Mouse (Mus musculus) heart, postnatal 0 days (tissue): ENCODE results near the gene Fbxo42. TPM values are rescaled to one million over a fixed set of nuclear protein-coding genes. Genes with fewer than 3 reads are reported as not detected.
A peak's percentile ranks its signal among the peaks of the same experiment; 100 is the strongest.

ENCODE experiments used
- ATAC-seq: fragments of 200-750 bp; cut with Nextera tagmentation; 2 replicates; pipeline ENCODE4 v1.8.0; 2017; ENCODE audit warnings: low read depth, moderate number of reproducible peaks, moderate library complexity; ENCODE audit not compliant: insufficient read depth
- DNase-seq: peaks from one replicate; pipeline ENCODE4 v3.0.0-alpha.2; 2016; ENCODE audit warnings: low spot score
- H3K27ac ChIP-seq: fragments of 300-500 bp; sonication (generic); 2 replicates; pipeline ENCODE4 v1.5.1; 2014; ENCODE audit warnings: low read depth, mild to moderate bottlenecking
- H3K27me3 ChIP-seq: fragments of 300-500 bp; sonication (generic); 2 replicates; pipeline ENCODE4 v1.6.1; 2014; ENCODE audit warnings: low read length, mixed read lengths; ENCODE audit not compliant: control insufficient read depth, insufficient read depth
- H3K36me3 ChIP-seq: fragments of 300-500 bp; sonication (generic); replicated peaks from 2 replicates; pipeline ENCODE4 v1.6.1; 2014; ENCODE audit warnings: low read length, mixed read lengths; ENCODE audit not compliant: control insufficient read depth, insufficient read depth
- H3K4me1 ChIP-seq: fragments of 300-500 bp; sonication (generic); 2 replicates; pipeline ENCODE4 v1.6.1; 2014; ENCODE audit warnings: antibody characterized with exemption; ENCODE audit not compliant: control insufficient read depth, insufficient read depth
- H3K4me2 ChIP-seq: fragments of 300-500 bp; sonication (generic); 2 replicates; pipeline ENCODE4 v1.6.1; 2014; ENCODE audit warnings: low read depth, mild to moderate bottlenecking, low read length, moderate library complexity
- H3K4me3 ChIP-seq: fragments of 300-500 bp; sonication (generic); 2 replicates; pipeline ENCODE4 v1.5.1; 2014; ENCODE audit warnings: low read depth, low read length
- H3K9ac ChIP-seq: fragments of 300-500 bp; sonication (generic); replicated peaks from 2 replicates; pipeline ENCODE4 v1.6.1; 2014; ENCODE audit warnings: low read depth, low read length, mixed read lengths
- H3K9me3 ChIP-seq: fragments of 300-500 bp; sonication (generic); replicated peaks from 2 replicates; pipeline ENCODE4 v1.6.1; 2016; ENCODE audit warnings: low read length; ENCODE audit not compliant: control insufficient read depth
- CTCF ChIP-seq: IDR thresholded peaks from 2 replicates; pipeline ENCODE4 v1.5.1; 2016; ENCODE audit warnings: antibody characterized with exemption, control low read depth, low read depth
- EP300 ChIP-seq: IDR thresholded peaks from 2 replicates; pipeline ENCODE4 v1.6.1; 2016; ENCODE audit warnings: antibody characterized with exemption, low read depth
- WGBS: fragments of 180-500 bp; shearing (Covaris S2); extraction: QIAGEN DNeasy Blood & Tissue Kit; methylation state at CpG from one replicate; pipeline ENCODE4 v1.1.7; 2014; 5-methylcytosine and 5-hydroxymethylcytosine counted together
- polyA plus RNA-seq: library from polyadenylated mRNA; unstranded; fragments of >200 nt; fragmentation: Nextera tagmentation; extraction: Ambion mirVana; gene quantifications from 2 replicates; pipeline ENCODE4 v1.2.1, GENCODE M21; 2015
- total RNA-seq: library from RNA; depleted of rRNA; stranded (reverse); fragments of >200 nt; gene quantifications from 2 replicates; pipeline ENCODE4 v1.2.3, GENCODE M21; 2014; ENCODE audit warnings: low replicate concordance; rRNA removed

Fbxo42 gene
- total and polyA plus RNA-seq, 2 experiments from 2014 or later = 9.1 to 9.5 TPM

DNA sequence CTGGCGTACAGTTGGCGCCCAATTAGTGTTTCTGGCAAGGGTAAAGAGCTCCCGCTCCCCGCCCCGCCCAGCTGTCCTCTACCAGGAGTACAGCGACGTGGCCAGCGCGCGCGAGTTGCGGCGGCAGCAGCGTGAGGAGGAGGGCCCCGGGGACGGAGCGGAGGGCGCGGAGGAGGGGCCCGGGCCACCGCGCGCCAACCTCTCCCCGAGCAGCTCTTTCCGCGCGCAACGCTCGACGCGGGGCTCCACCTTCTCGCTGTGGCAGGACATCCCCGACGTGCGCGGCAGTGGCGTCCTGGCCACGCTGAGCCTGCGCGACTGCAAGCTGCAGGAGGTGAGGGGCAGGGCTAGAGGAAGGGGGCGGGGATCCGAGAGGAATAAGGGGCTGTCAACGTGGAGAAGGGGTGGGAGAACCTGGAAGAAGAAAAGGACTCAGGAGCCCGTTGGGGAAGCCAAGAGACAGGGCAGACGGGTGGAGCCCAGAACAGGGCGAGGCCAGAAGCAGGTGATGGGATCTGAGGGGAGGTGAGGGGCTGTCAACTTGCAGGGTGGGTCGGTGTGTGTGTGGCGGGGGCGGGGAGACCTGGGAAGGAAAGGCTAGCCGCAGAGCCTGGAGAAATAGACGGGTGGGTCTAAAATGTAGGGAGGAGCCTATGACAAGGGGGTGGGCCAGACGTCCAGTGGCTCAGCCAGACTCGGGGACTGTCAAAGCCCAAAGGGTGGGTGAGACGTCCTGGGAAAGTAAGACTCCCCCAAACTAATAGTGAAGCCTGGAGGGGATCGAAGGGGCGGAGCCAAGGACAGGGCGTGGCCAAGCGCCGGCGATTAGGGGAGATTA lies 100.3 kb downstream of the Fbxo42 start:
- H3K27me3 ChIP-seq = peaks cover 40% of the 10 kb centered on the region

DNA sequence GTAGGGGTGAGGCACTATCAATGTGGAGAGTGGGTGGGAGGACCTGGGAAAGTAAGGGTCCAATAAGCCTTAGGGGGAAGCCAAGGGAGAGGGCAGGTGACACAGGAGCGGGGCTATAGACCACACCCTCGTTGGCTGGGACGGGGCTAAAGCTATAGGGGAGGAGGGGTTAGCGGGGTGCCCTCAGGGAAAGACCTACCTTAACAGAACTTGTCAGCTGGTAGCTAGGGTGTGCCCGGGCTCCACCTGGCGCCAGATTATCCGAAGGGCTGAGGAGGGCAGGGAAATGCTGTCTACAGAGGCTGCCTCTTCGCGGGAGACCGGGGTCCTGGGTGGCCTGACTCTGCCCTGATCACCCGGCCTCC lies 100.9 kb downstream of the Fbxo42 start:
- Histone ChIP-seq H3K4me3 (peak overlapping the region; percentile 35), H3K9ac (no peak overlapping the region), H3K27ac (no peak overlapping the region), H3K27me3 (peaks cover 38% of the 10 kb centered on the region), H3K4me2 (peak overlapping the region; percentile 62; the same call in 1 of the 2 replicates), H3K36me3 (no peaks in the 10 kb centered on the region), H3K9me3 (no peaks in the 10 kb centered on the region), H3K4me1 (peaks cover 8% of the 10 kb centered on the region; the same call in 1 of the 2 replicates)
- TF ChIP-seq EP300 = no peak
- no peak for TF ChIP-seq CTCF
- WGBS = 12% methylated on average over 11 of the region's 11 CpGs
- ATAC-seq (no peak), DNase-seq (no peak)

More for the DNA sequence above, 100.3 kb downstream of the Fbxo42 start:
- TF ChIP-seq EP300 (no peak), CTCF (no peak)
- Histone ChIP-seq H3K36me3 (no peaks in the 10 kb centered on the region), H3K27ac (no peak overlapping the region), H3K4me1 (peaks cover 8% of the 10 kb centered on the region; the same call in 1 of the 2 replicates), H3K4me3 (peak overlapping the region; percentile 35), H3K4me2 (peak overlapping the region; percentile 62), H3K9me3 (no peaks in the 10 kb centered on the region), H3K9ac (peak overlapping the region; percentile 1; the same call in 1 of the 2 replicates)
- peak; percentile 28; the same call in 1 of the 2 replicates for ATAC-seq
- under 1% methylated on average over 58 of the region's 60 CpGs for WGBS
- no peak for DNase-seq

DNA sequence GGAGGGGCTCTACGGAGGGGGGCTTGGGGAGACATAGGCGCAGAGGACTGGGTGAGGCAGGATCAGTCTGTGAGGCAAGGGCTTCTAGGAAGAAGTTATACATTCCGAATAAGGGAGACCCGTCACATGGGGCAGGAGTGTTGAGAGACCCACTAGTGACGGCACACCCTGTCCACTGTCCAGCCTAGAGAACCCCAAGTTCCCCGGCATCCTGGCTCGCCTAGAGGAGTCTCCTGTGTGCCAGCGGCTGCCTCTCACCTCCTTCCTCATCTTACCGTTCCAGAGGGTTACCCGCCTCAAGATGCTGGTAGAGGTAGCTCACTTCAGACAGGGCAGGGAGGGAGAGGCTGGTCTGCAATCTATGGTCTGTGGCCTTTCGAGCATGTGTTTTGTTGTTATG lies 101.7 kb downstream of the Fbxo42 start:
- Histone ChIP-seq H3K9ac (no peak overlapping the region), H3K4me3 (no peak overlapping the region), H3K9me3 (no peaks in the 10 kb centered on the region), H3K27me3 (peaks cover 35% of the 10 kb centered on the region), H3K4me2 (no peak overlapping the region), H3K4me1 (peaks cover 8% of the 10 kb centered on the region; the same call in 1 of the 2 replicates), H3K27ac (no peak overlapping the region), H3K36me3 (no peaks in the 10 kb centered on the region)
- 81% methylated on average over 11 of the region's 11 CpGs for WGBS
- ATAC-seq = no peak
- no peak for DNase-seq
- TF ChIP-seq EP300 (no peak), CTCF (no peak)

DNA sequence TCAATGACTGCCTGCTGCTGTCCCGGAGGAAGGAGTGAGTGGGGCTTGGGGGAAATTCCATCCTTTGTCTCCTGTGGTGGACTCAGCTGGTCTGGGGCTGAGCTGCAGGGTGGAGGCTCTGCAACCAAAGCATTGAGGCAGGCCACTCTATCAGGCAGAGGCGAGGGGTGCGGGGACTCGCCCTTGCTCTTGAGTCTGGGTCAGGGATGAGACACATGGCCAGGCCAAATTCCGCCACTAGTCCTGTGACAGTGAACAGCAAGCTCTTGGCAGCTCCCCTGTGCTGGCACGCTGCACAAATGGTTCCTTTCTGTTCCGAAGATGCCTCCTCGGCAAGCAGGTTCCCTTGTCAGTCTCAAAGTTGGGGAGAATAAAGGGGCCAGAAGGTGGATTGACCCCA lies 103.4 kb downstream of the Fbxo42 start:
- no peak for DNase-seq
- H3K27me3 ChIP-seq = peaks cover 31% of the 10 kb centered on the region

DNA sequence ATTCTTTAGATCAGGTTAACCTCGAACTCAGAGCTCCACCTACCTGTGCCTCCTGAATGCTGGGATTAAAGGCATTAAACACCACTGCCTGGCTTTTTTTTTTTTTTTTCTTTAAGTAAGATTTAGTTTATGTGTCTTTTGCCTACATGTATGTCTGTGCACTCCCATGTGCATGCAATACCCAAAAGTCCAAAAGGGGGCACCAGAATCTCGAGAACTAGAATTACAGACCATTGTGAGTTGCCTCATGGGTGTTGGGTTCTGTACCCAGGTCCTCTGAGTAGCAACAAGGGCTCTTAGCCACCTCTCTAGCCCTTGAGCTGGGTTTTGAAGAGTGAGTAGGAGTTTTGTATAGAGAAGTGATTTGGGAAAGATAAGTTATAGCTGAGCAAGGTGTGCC lies 104.9 kb downstream of the Fbxo42 start:
- no peak overlapping the region for H3K27ac ChIP-seq
- H3K4me2 ChIP-seq = no peak overlapping the region
- H3K9ac ChIP-seq = no peak overlapping the region
- DNase-seq (no peak), ATAC-seq (no peak)
- H3K4me1 ChIP-seq = no peaks in the 10 kb centered on the region
- H3K9me3 ChIP-seq = no peaks in the 10 kb centered on the region
- H3K36me3 ChIP-seq = no peaks in the 10 kb centered on the region
- TF ChIP-seq CTCF = peak; percentile 17; the same call in 1 of the 2 replicates
- TF ChIP-seq EP300 = no peak
- H3K4me3 ChIP-seq = no peak overlapping the region
- 60% methylated on average over 2 of the region's 2 CpGs for WGBS
- H3K27me3 ChIP-seq = peaks cover 17% of the 10 kb centered on the region

More for the DNA sequence above, 103.4 kb downstream of the Fbxo42 start:
- no peaks in the 10 kb centered on the region for H3K36me3 ChIP-seq
- H3K9ac ChIP-seq = no peak overlapping the region
- H3K4me1 ChIP-seq = peaks cover 8% of the 10 kb centered on the region; the same call in 1 of the 2 replicates
- H3K27ac ChIP-seq = no peak overlapping the region
- H3K4me2 ChIP-seq = no peak overlapping the region
- no peaks in the 10 kb centered on the region for H3K9me3 ChIP-seq
- 60% methylated on average over 8 of the region's 8 CpGs for WGBS
- 0 out of 2 replicates have a peak, but pooled peaks have one; percentile 5 for ATAC-seq
- no peak for TF ChIP-seq EP300
- no peak for TF ChIP-seq CTCF
- H3K4me3 ChIP-seq = no peak overlapping the region

Other genes with a start within 250 kb of the Fbxo42 start
- 0.31 TPM in 1 of 2 replicates, not detected in the other for gene Padi2, start 241.6 kb upstream of the Fbxo42 start, total RNA-seq
- gene Padi2, start 241.6 kb upstream of the Fbxo42 start, polyA plus RNA-seq = 0.18 and 0.44 TPM in 2 replicates
- gene Sdhb, start 186.7 kb upstream of the Fbxo42 start, total RNA-seq = 893 and 947 TPM in 2 replicates
- 1,828 and 1,869 TPM in 2 replicates for gene Sdhb, start 186.7 kb upstream of the Fbxo42 start, polyA plus RNA-seq
- 45.8 and 47.7 TPM in 2 replicates for gene Atp13a2, start 161.0 kb upstream of the Fbxo42 start, total RNA-seq
- 18.8 and 19.3 TPM in 2 replicates for gene Atp13a2, start 161.0 kb upstream of the Fbxo42 start, polyA plus RNA-seq
- gene Mfap2, start 137.5 kb upstream of the Fbxo42 start, total RNA-seq = 45.0 and 47.8 TPM in 2 replicates
- gene Mfap2, start 137.5 kb upstream of the Fbxo42 start, polyA plus RNA-seq = 114 and 129 TPM in 2 replicates
- 4.6 and 4.9 TPM in 2 replicates for gene Crocc, start 87.4 kb upstream of the Fbxo42 start, total RNA-seq
- 1.8 and 2.1 TPM in 2 replicates for gene Crocc, start 87.4 kb upstream of the Fbxo42 start, polyA plus RNA-seq
- 30.2 and 47.1 TPM in 2 replicates for gene Necap2, start 69.6 kb upstream of the Fbxo42 start, total RNA-seq
- 31.8 and 33.8 TPM in 2 replicates for gene Necap2, start 69.6 kb upstream of the Fbxo42 start, polyA plus RNA-seq
- not detected in 2 replicates for gene Spata21, start 59.6 kb upstream of the Fbxo42 start, total RNA-seq
- 0.04 TPM in 1 of 2 replicates, not detected in the other for gene Spata21, start 59.6 kb upstream of the Fbxo42 start, polyA plus RNA-seq
- 72.9 and 73.8 TPM in 2 replicates for gene Szrd1, start 8.1 kb upstream of the Fbxo42 start, total RNA-seq
- gene Szrd1, start 8.1 kb upstream of the Fbxo42 start, polyA plus RNA-seq = 18.5 and 19.4 TPM in 2 replicates
- gene Rsg1, start 66.0 kb downstream of the Fbxo42 start, total RNA-seq = 13.2 TPM in 1 of 2 replicates, not detected in the other
- gene Rsg1, start 66.0 kb downstream of the Fbxo42 start, polyA plus RNA-seq = 1.3 and 1.6 TPM in 2 replicates
- 0.66 and 2.5 TPM in 2 replicates for gene Arhgef19, start 91.6 kb downstream of the Fbxo42 start, total RNA-seq
- gene Arhgef19, start 91.6 kb downstream of the Fbxo42 start, polyA plus RNA-seq = 1.5 and 1.6 TPM in 2 replicates
- 10.1 and 11.7 TPM in 2 replicates for gene Epha2, start 153.3 kb downstream of the Fbxo42 start, total RNA-seq
- gene Epha2, start 153.3 kb downstream of the Fbxo42 start, polyA plus RNA-seq = 1.4 TPM in 2 replicates
- gene Fam131c, start 220.3 kb downstream of the Fbxo42 start, total RNA-seq = 2.2 TPM in 1 of 2 replicates, not detected in the other
- gene Fam131c, start 220.3 kb downstream of the Fbxo42 start, polyA plus RNA-seq = 0.14 and 0.20 TPM in 2 replicates